Mouse (Mus musculus) MEL (cell line): ENCODE measurements around the gene Cnst. TPM values are rescaled to one million over a fixed set of nuclear protein-coding genes. Genes with fewer than 3 reads are reported as not detected.

Experiments
- DNase-seq: peaks from one replicate; pipeline ENCODE4 v3.0.0; 2011; ENCODE audit warnings: low read depth, low spot score
- H3K27ac ChIP-seq: 2 replicates; pipeline ENCODE4 v1.5.1; 2012; ENCODE audit warnings: low read depth, mild to moderate bottlenecking, control low read depth, low read length, moderate library complexity; ENCODE audit not compliant: control insufficient read depth
- H3K27me3 ChIP-seq, 2 experiments: fragments of 150-350 bp in 1 of 2; sonication (generic) in 1 of 2; 2 replicates each; pipeline ENCODE4 v1.6.1; 2012; ENCODE audit warnings: low read length in 2 of 2, mild to moderate bottlenecking in 2 of 2, improper control_type of control experiment in 1 of 2, moderate library complexity in 1 of 2; ENCODE audit not compliant: insufficient read depth in 2 of 2, control insufficient read depth in 1 of 2
- H3K36me3 ChIP-seq, 2 experiments: 2 replicates each; pipeline ENCODE4 v1.6.1; 2012 to 2014; ENCODE audit warnings: low read length in 2 of 2, improper control_type of control experiment in 1 of 2, inconsistent platforms in 1 of 2, mild to moderate bottlenecking in 1 of 2; ENCODE audit not compliant: insufficient read depth in 2 of 2, control insufficient read depth in 1 of 2
- H3K4me1 ChIP-seq, 2 experiments: fragments of 150-350 bp in 1 of 2; sonication (generic) in 1 of 2; 2 replicates each; pipeline ENCODE4 v1.6.1; 2012; ENCODE audit warnings: low read length in 2 of 2, improper control_type of control experiment in 1 of 2, mild to moderate bottlenecking in 1 of 2; ENCODE audit not compliant: insufficient read depth in 2 of 2, control insufficient read depth in 1 of 2
- H3K4me3 ChIP-seq, 2 experiments: fragments of 150-350 bp in 1 of 2; sonication (generic) in 1 of 2; 2 replicates each; pipeline ENCODE4 v1.5.1; 2012; ENCODE audit warnings: low read depth in 2 of 2, low read length in 2 of 2, mild to moderate bottlenecking in 2 of 2, moderate library complexity in 2 of 2, control low read depth in 1 of 2, improper control_type of control experiment in 1 of 2; ENCODE audit not compliant: control insufficient read depth in 1 of 2, insufficient read depth in 1 of 2
- H3K79me2 ChIP-seq: 2 replicates; pipeline ENCODE4 v1.6.1; 2012; ENCODE audit warnings: mild to moderate bottlenecking, low read length, moderate library complexity; ENCODE audit not compliant: control insufficient read depth, poor library complexity, insufficient read depth
- H3K9ac ChIP-seq: 2 replicates; pipeline ENCODE4 v1.6.1; 2012; ENCODE audit warnings: low read depth, mild to moderate bottlenecking, control low read depth, low read length, moderate library complexity; ENCODE audit not compliant: control insufficient read depth, poor library complexity, severe bottlenecking
- H3K9me3 ChIP-seq: fragments of 150-350 bp; sonication (generic); replicated peaks from 2 replicates; pipeline ENCODE4 v1.6.1; 2012; ENCODE audit warnings: mild to moderate bottlenecking, low read length, improper control_type of control experiment, moderate library complexity; ENCODE audit not compliant: insufficient read depth
- CHD1 ChIP-seq: IDR thresholded peaks from 2 replicates; pipeline ENCODE4 v1.6.1; 2012; ENCODE audit warnings: low read depth, mild to moderate bottlenecking, inconsistent platforms, low read length, improper control_type of control experiment
- CHD2 ChIP-seq: IDR thresholded peaks from 2 replicates; pipeline ENCODE4 v1.6.1; 2011; ENCODE audit warnings: low read length, improper control_type of control experiment
- CTCF ChIP-seq, 3 experiments: IDR thresholded peaks in 2 of 3; conservative IDR thresholded peaks in 1 of 3; 2 replicates each; pipeline ENCODE4 v1.5.1; 2011 to 2012; ENCODE audit warnings: low read length in 3 of 3, low read depth in 2 of 3, mild to moderate bottlenecking in 2 of 3, improper control_type of control experiment in 1 of 3, inconsistent platforms in 1 of 3, mixed read lengths in 1 of 3, moderate library complexity in 1 of 3; ENCODE audit not compliant: control insufficient read depth in 1 of 3, insufficient read depth in 1 of 3, poor library complexity in 1 of 3, severe bottlenecking in 1 of 3
- E2F4 ChIP-seq: IDR thresholded peaks from 2 replicates; pipeline ENCODE4 v1.6.1; 2011; ENCODE audit warnings: low read depth, low read length, improper control_type of control experiment, borderline replicate concordance
- EP300 ChIP-seq, 2 experiments: IDR thresholded peaks; 2 replicates each; pipeline ENCODE4 v1.6.1; 2011; ENCODE audit warnings: improper control_type of control experiment in 2 of 2, low read length in 2 of 2, low read depth in 1 of 2, mild to moderate bottlenecking in 1 of 2
- ETS1 ChIP-seq: IDR thresholded peaks from 2 replicates; pipeline ENCODE4 v1.6.1; 2012; ENCODE audit warnings: low read depth, mild to moderate bottlenecking, inconsistent platforms, low read length, improper control_type of control experiment, moderate library complexity
- GATA1 ChIP-seq: IDR thresholded peaks from 2 replicates; pipeline ENCODE4 v1.6.1; 2011; ENCODE audit warnings: low read depth, low read length, improper control_type of control experiment
- HCFC1 ChIP-seq: IDR thresholded peaks from 2 replicates; pipeline ENCODE4 v1.6.1; 2012; ENCODE audit warnings: low read depth, mild to moderate bottlenecking, inconsistent platforms, low read length, improper control_type of control experiment, moderate library complexity
- JUND ChIP-seq: IDR thresholded peaks from 2 replicates; pipeline ENCODE4 v1.6.1; 2011; ENCODE audit warnings: low read depth, mild to moderate bottlenecking, improper control_type of control experiment, low read length
- KAT2A ChIP-seq: conservative IDR thresholded peaks from 2 replicates; pipeline ENCODE4 v1.6.1; 2012; ENCODE audit warnings: low read depth, low read length, improper control_type of control experiment, inconsistent platforms
- MAFK ChIP-seq: IDR thresholded peaks from 2 replicates; pipeline ENCODE4 v1.6.1; 2011; ENCODE audit warnings: low read depth, mild to moderate bottlenecking, low read length, improper control_type of control experiment, borderline replicate concordance
- MAX ChIP-seq: IDR thresholded peaks from 2 replicates; pipeline ENCODE4 v1.6.1; 2011; ENCODE audit warnings: low read length, improper control_type of control experiment
- MEF2A ChIP-seq: IDR thresholded peaks from 2 replicates; pipeline ENCODE4 v1.6.1; 2014; ENCODE audit warnings: low read depth, mild to moderate bottlenecking, inconsistent platforms, low read length, improper control_type of control experiment; ENCODE audit not compliant: poor library complexity, insufficient replicate concordance, severe bottlenecking; ENCODE audit errors: extremely low read depth
- MYB ChIP-seq: IDR thresholded peaks from 2 replicates; pipeline ENCODE4 v1.6.1; 2011; ENCODE audit warnings: mild to moderate bottlenecking, low read depth, low read length, improper control_type of control experiment
- MYC ChIP-seq: IDR thresholded peaks from 2 replicates; pipeline ENCODE4 v1.6.1; 2011; ENCODE audit warnings: low read depth, mild to moderate bottlenecking, low read length, improper control_type of control experiment, moderate library complexity
- NELFE ChIP-seq: IDR thresholded peaks from 2 replicates; pipeline ENCODE4 v1.6.1; 2011; ENCODE audit warnings: low read depth, low read length, improper control_type of control experiment
- NRF1 ChIP-seq: IDR thresholded peaks from 2 replicates; pipeline ENCODE4 v1.6.1; 2014; ENCODE audit warnings: low read depth, mild to moderate bottlenecking, inconsistent platforms, low read length, improper control_type of control experiment, moderate library complexity; ENCODE audit not compliant: poor library complexity, insufficient read depth, severe bottlenecking
- POLR2A ChIP-seq, 2 experiments: IDR thresholded peaks; 2 replicates each; pipeline ENCODE4 v1.6.1; 2011 to 2012; ENCODE audit warnings: low read length in 2 of 2, mild to moderate bottlenecking in 2 of 2, control low read depth in 1 of 2, improper control_type of control experiment in 1 of 2, low read depth in 1 of 2, moderate library complexity in 1 of 2; ENCODE audit not compliant: control insufficient read depth in 1 of 2, insufficient read depth in 1 of 2, poor library complexity in 1 of 2
- POLR2AphosphoS5 ChIP-seq: IDR thresholded peaks from 2 replicates; pipeline ENCODE4 v1.6.1; 2012; ENCODE audit warnings: low read depth, borderline replicate concordance, mild to moderate bottlenecking, inconsistent platforms, low read length, moderate library complexity, mixed read lengths
- RAD21 ChIP-seq: IDR thresholded peaks from 2 replicates; pipeline ENCODE4 v1.6.1; 2011; ENCODE audit warnings: mild to moderate bottlenecking, low read depth, low read length, improper control_type of control experiment
- RCOR1 ChIP-seq: IDR thresholded peaks from 2 replicates; pipeline ENCODE4 v1.6.1; 2012; ENCODE audit warnings: low read depth, mild to moderate bottlenecking, inconsistent platforms, low read length, improper control_type of control experiment
- SIN3A ChIP-seq: IDR thresholded peaks from 2 replicates; pipeline ENCODE4 v1.6.1; 2012; ENCODE audit warnings: low read length, improper control_type of control experiment, inconsistent platforms
- SMC3 ChIP-seq: IDR thresholded peaks from 2 replicates; pipeline ENCODE4 v1.6.1; 2011; ENCODE audit warnings: low read depth, low read length, improper control_type of control experiment
- TAL1 ChIP-seq: IDR thresholded peaks from 2 replicates; pipeline ENCODE4 v1.6.1; 2012; ENCODE audit warnings: mild to moderate bottlenecking, inconsistent platforms, low read length, moderate library complexity, mixed read lengths
- USF1 ChIP-seq: IDR thresholded peaks from 2 replicates; pipeline ENCODE4 v1.6.1; 2014; ENCODE audit warnings: low read depth, mild to moderate bottlenecking, inconsistent platforms, low read length, improper control_type of control experiment, moderate library complexity
- USF2 ChIP-seq, 2 experiments: IDR thresholded peaks; 2 replicates each; pipeline ENCODE4 v1.6.1; 2011 to 2012; ENCODE audit warnings: improper control_type of control experiment in 2 of 2, low read length in 2 of 2, borderline replicate concordance in 1 of 2, inconsistent platforms in 1 of 2, low read depth in 1 of 2, mild to moderate bottlenecking in 1 of 2; ENCODE audit not compliant: insufficient read depth in 1 of 2
- ZC3H11A ChIP-seq: IDR thresholded peaks from 2 replicates; pipeline ENCODE4 v1.6.1; 2012; ENCODE audit warnings: low read depth, mild to moderate bottlenecking, inconsistent platforms, low read length, improper control_type of control experiment
- ZMIZ1 ChIP-seq: IDR thresholded peaks from 2 replicates; pipeline ENCODE4 v1.6.1; 2012; ENCODE audit warnings: low read depth, mild to moderate bottlenecking, inconsistent platforms, low read length, improper control_type of control experiment, moderate library complexity
- ZNF384 ChIP-seq: IDR thresholded peaks from 2 replicates; pipeline ENCODE4 v1.6.1; 2012; ENCODE audit warnings: low read depth, mild to moderate bottlenecking, inconsistent platforms, low read length, improper control_type of control experiment
- polyA plus RNA-seq, 2 experiments: library from polyadenylated mRNA; stranded (reverse) in 1 of 2; unstranded in 1 of 2; fragments of >175 nt in 1 of 2; fragments of >200 nt in 1 of 2; gene quantifications; 2 replicates each; pipeline versions ENCODE4 v1.2.1 to v1.2.4; 2012; ENCODE audit warnings: low replicate concordance in 2 of 2, low read depth in 1 of 2; ENCODE audit not compliant: insufficient read length in 2 of 2, insufficient read depth in 1 of 2, missing spikeins in 1 of 2
- total RNA-seq: library from RNA; depleted of rRNA; stranded (reverse); fragments of 300-350 nt; gene quantifications from 2 replicates; pipeline ENCODE4 v1.2.3, GENCODE M21; 2012

Cnst gene
- total and polyA plus RNA-seq, 3 experiments = 10.4 to 12.1 TPM; not detected in 1

- Histone ChIP-seq H3K27ac (no peak overlapping the region), H3K4me1 (peaks cover 14 to 17% of the 10 kb centered on the region in 2 experiments), H3K79me2 (no peaks in the 10 kb centered on the region), H3K9ac (no peak overlapping the region), H3K4me3 (no peak overlapping the region), H3K9me3 (no peaks in the 10 kb centered on the region), H3K36me3 (peaks cover 0 to 20% of the 10 kb centered on the region in 2 experiments; a peak in 2 of 4 replicates), H3K27me3 (no peaks in the 10 kb centered on the region)
- peak; percentile 28 for DNase-seq
- TF ChIP-seq GATA1 = 0 out of 2 replicates have a peak, but pooled peaks have one; percentile 43
- TF ChIP-seq EP300 (IDR thresholded peaks at IDR 0.05; ENCODE audit: low read depth in 1 of 2, low read length in 2 of 2) = peak in 1 of 2 experiments; percentile 29; a peak in 1 of 4 replicates
- TF ChIP-seq E2F4 = no peak
Measured at GRCm38 (mm10) chr1:179573650-179574206, 27.6 kb downstream of the Cnst start.

DNA sequence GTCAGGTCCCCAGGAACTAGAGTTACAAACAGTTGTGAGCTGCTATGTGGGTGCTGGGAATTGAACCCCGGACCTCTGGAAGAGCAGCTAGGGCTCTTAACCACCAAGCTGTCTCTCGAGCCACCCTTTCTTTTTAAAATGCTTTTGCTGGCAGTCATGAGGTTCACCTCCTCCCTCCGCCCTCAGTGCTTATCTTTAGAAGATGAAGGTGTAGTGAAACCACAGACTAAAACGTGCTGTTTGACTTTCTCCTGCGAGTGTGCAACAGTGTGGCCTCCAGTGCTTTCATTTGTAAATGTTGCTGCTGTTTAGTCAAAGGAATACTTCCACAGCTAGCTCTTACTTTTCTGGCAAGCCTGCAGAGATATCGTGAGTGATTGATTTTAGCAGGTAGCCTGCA lies 32.5 kb downstream of the Cnst start:
- H3K9me3 ChIP-seq = no peaks in the 10 kb centered on the region
- no peaks in the 10 kb centered on the region for H3K79me2 ChIP-seq
- H3K4me3 ChIP-seq = peak overlapping the region in 1 of 2 experiments; percentile 9; a peak in 2 of 4 replicates
- 0 out of 2 replicates have a peak overlapping the region, but pooled peaks have one; percentile 2 for H3K9ac ChIP-seq
- H3K27me3 ChIP-seq = no peaks in the 10 kb centered on the region
- H3K4me1 ChIP-seq = peaks cover 45 to 53% of the 10 kb centered on the region in 2 experiments
- H3K27ac ChIP-seq = peak overlapping the region; percentile 84
- DNase-seq = peak; percentile 82
- peaks cover 0 to 55% of the 10 kb centered on the region in 2 experiments; a peak in 2 of 4 replicates for H3K36me3 ChIP-seq
- TF ChIP-seq GATA1 (peak; percentile 74), MEF2A (no peak), NRF1 (no peak), TAL1 (no peak), MAX (peak; percentile 83), CHD2 (no peak), MAFK (0 out of 2 replicates have a peak, but pooled peaks have one; percentile 25), HCFC1 (no peak), POLR2A (IDR thresholded peaks at IDR 0.05; ENCODE audit: control insufficient read depth in 1 of 2, insufficient read depth in 1 of 2, low read depth in 1 of 2, low read length in 2 of 2, poor library complexity in 1 of 2) (no peak), CTCF (IDR thresholded peaks at IDR 0.05 in 2 of 3, conservative IDR thresholded peaks at IDR 0.05 in 1 of 3; ENCODE audit: control insufficient read depth in 1 of 3, insufficient read depth in 1 of 3, low read depth in 2 of 3, low read length in 3 of 3, poor library complexity in 1 of 3, severe bottlenecking in 1 of 3) (no peak), ZC3H11A (no peak; the same call in 1 of the 2 replicates), NELFE (no peak), RAD21 (no peak), SMC3 (no peak), MYB (no peak), SIN3A (peak; percentile 84), ZNF384 (no peak), ZMIZ1 (no peak), JUND (no peak), MYC (peak; percentile 85; the same call in 1 of the 2 replicates), ETS1 (peak; percentile 70), CHD1 (0 out of 2 replicates have a peak, but pooled peaks have one; percentile 53), RCOR1 (peak; percentile 73; the same call in 1 of the 2 replicates), POLR2AphosphoS5 (no peak), EP300 (IDR thresholded peaks at IDR 0.05; ENCODE audit: low read depth in 1 of 2, low read length in 2 of 2) (peak; percentile 58 to 70; a peak in 3 of 4 replicates), E2F4 (no peak), USF1 (0 out of 2 replicates have a peak, but pooled peaks have one; percentile 30), USF2 (IDR thresholded peaks at IDR 0.05; ENCODE audit: borderline replicate concordance in 1 of 2, insufficient read depth in 1 of 2, low read depth in 1 of 2, low read length in 2 of 2) (no peak), KAT2A (no peak)
